Mouse (Mus musculus) liver, postnatal 0 days (tissue): Measurements from ENCODE around the gene Atxn3.

Experiments
- CTCF ChIP-seq: sonication (generic); IDR thresholded peaks from 2 replicates; pipeline ENCODE4 v1.5.1; 2016; ENCODE audit warnings: antibody characterized with exemption, low read depth
- EP300 ChIP-seq: IDR thresholded peaks from 2 replicates; pipeline ENCODE4 v1.6.1; 2016; ENCODE audit warnings: antibody characterized with exemption, low read depth, mild to moderate bottlenecking

GRCm38 (mm10) chr12:101935223-101935622 is 22.8 kb downstream of the Atxn3 start:
- TF ChIP-seq CTCF (no peak), EP300 (no peak)
